Mouse (Mus musculus): ENCODE measurements around the gene Irf7. TPM values are rescaled to one million over a fixed set of nuclear protein-coding genes. Genes with fewer than 3 reads are reported as not detected.

Gene Irf7
- polyA plus RNA-seq, 1 experiment from 2014 or later, result 2.3 TPM

DNA sequence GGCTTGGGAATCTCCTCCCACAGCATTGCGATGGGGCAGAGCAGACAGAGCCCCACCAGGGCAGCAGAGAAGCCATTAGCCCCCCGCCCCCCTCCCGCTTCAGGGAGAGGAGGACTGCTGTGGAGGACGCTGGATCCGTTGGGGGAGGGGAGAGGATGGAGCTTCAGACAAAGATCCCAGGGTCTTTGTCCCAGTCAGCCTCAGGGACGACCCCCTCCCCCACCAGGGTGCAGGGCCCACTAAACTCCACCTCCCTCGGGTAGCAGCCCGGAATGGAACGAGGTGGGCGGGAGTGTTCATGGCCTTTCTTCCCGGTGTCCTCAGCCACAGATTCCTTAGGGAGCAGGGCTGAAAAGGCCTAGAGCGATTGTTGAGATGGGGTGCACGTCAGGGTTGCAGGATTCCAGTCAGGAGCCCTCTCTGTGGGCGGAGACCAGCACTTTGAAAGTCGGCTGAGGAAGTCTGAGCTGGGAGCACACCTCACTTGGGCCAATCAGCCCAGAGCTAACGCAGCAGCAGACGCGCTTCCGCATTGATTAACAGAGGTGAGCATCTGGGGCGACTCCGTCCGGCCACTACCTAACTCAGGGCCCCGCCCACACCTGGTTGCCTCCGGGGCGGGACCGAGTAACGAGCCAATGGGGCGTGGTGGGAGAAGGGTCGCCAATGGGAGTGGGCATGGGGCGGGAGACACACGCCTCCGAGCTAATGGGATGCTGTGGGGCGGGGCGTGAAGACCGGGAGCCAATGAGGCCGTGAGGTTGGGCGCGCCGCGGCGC is 51.0 kb downstream of the Irf7 start, which contains the start of gene Rassf7:
Rassf7 (plus strand) TSS at position 760 of the 779 bp plus-strand sequence.
- 1% methylated on average over 28 of the region's 41 CpGs for WGBS
- Histone ChIP-seq H3K36me3 (ENCODE audit: control insufficient read depth, insufficient read depth, low read length) (peaks cover 10% of the 10 kb centered on the region; the same call in 1 of the 2 replicates), H3K9ac (ENCODE audit: low read depth, low read length) (peak within 1 kb of the TSS; percentile 71), H3K4me3 (ENCODE audit: low read depth, low read length) (peak within 1 kb of the TSS; percentile 54), H3K27me3 (replicated peaks; ENCODE audit: control insufficient read depth, insufficient read depth, low read length) (no peaks in the 10 kb centered on the region), H3K27ac (replicated peaks; ENCODE audit: low read depth, low read length) (peak within 1 kb of the TSS; percentile 86), H3K4me2 (ENCODE audit: low read depth, low read length) (peak within 1 kb of the TSS; percentile 69), H3K9me3 (ENCODE audit: control insufficient read depth, low read length) (no peaks in the 10 kb centered on the region), H3K4me1 (ENCODE audit: control insufficient read depth, insufficient read depth, low read length) (peaks cover 3% of the 10 kb centered on the region; the same call in 1 of the 2 replicates)
- DNase-seq (ENCODE audit: low spot score) (peak; percentile 98), ATAC-seq (ENCODE audit: low read depth) (peak; percentile 96)

- H3K9ac ChIP-seq (ENCODE audit: low read depth, low read length), result no peak overlapping the region
Measured at GRCm38 (mm10) chr7:141214310-141214709, 52.0 kb downstream of the Irf7 start.

GRCm38 (mm10) chr7:141213605-141214235 is 52.6 kb downstream of the Irf7 start, which contains the start of gene Lmntd2:
Lmntd2 (minus strand) TSS chr7:141214080.
- Histone ChIP-seq H3K9ac (ENCODE audit: low read depth, low read length) (0 out of 2 replicates have a peak within 1 kb of the TSS, but pooled peaks have one; percentile 71), H3K4me3 (ENCODE audit: low read depth, low read length) (peak within 1 kb of the TSS; percentile 54), H3K9me3 (ENCODE audit: control insufficient read depth, low read length) (no peaks in the 10 kb centered on the region), H3K27ac (replicated peaks; ENCODE audit: low read depth, low read length) (peak within 1 kb of the TSS; percentile 86), H3K36me3 (ENCODE audit: control insufficient read depth, insufficient read depth, low read length) (0 out of 2 replicates have a peak, but pooled peaks cover 8% of the 10 kb centered on the region), H3K27me3 (replicated peaks; ENCODE audit: control insufficient read depth, insufficient read depth, low read length) (no peaks in the 10 kb centered on the region), H3K4me2 (ENCODE audit: low read depth, low read length) (peak within 1 kb of the TSS; percentile 69), H3K4me1 (ENCODE audit: control insufficient read depth, insufficient read depth, low read length) (peaks cover 2% of the 10 kb centered on the region; the same call in 1 of the 2 replicates)
- ATAC-seq (ENCODE audit: low read depth) (no peak), DNase-seq (ENCODE audit: low spot score) (no peak)
- 90% methylated on average over 11 of the region's 11 CpGs for WGBS

More at GRCm38 (mm10) chr7:141214310-141214709, 52.0 kb downstream of the Irf7 start:
- Histone ChIP-seq H3K4me2 (ENCODE audit: low read depth, low read length) (no peak overlapping the region), H3K27me3 (replicated peaks; ENCODE audit: control insufficient read depth, insufficient read depth, low read length) (no peaks in the 10 kb centered on the region), H3K27ac (replicated peaks; ENCODE audit: low read depth, low read length) (no peak overlapping the region), H3K9me3 (ENCODE audit: control insufficient read depth, low read length) (no peaks in the 10 kb centered on the region), H3K4me3 (ENCODE audit: low read depth, low read length) (no peak overlapping the region), H3K4me1 (ENCODE audit: control insufficient read depth, insufficient read depth, low read length) (peaks cover 2% of the 10 kb centered on the region; the same call in 1 of the 2 replicates), H3K36me3 (ENCODE audit: control insufficient read depth, insufficient read depth, low read length) (0 out of 2 replicates have a peak, but pooled peaks cover 10% of the 10 kb centered on the region)
- WGBS, result 59% methylated on average over 3 of the region's 3 CpGs
- no peak for ATAC-seq (ENCODE audit: low read depth)
- no peak for DNase-seq (ENCODE audit: low spot score)

GRCm38 (mm10) chr7:141213133-141213532 is 53.1 kb downstream of the Irf7 start:
- Histone ChIP-seq H3K9ac (ENCODE audit: low read depth, low read length) (no peak overlapping the region), H3K27me3 (replicated peaks; ENCODE audit: control insufficient read depth, insufficient read depth, low read length) (no peaks in the 10 kb centered on the region), H3K4me3 (ENCODE audit: low read depth, low read length) (no peak overlapping the region), H3K4me1 (ENCODE audit: control insufficient read depth, insufficient read depth, low read length) (peaks cover 2% of the 10 kb centered on the region; the same call in 1 of the 2 replicates), H3K27ac (replicated peaks; ENCODE audit: low read depth, low read length) (no peak overlapping the region), H3K9me3 (ENCODE audit: control insufficient read depth, low read length) (no peaks in the 10 kb centered on the region), H3K36me3 (ENCODE audit: control insufficient read depth, insufficient read depth, low read length) (0 out of 2 replicates have a peak, but pooled peaks cover 2% of the 10 kb centered on the region), H3K4me2 (ENCODE audit: low read depth, low read length) (no peak overlapping the region)
- DNase-seq (ENCODE audit: low spot score), result no peak
- 78% methylated on average over 3 of the region's 3 CpGs for WGBS
- no peak for ATAC-seq (ENCODE audit: low read depth)

MicroRNAs encoded within 50 kb of the gene (microRNA counts, 519-probe panel; counts per million panel counts)
- 3,102 counts per million, percentile 73 among the panel's probes with 10 or more counts for microRNA mmu-miR-210

Small RNA genes lying within 50 kb of the gene (microRNA-seq; reads per million reads assigned to microRNA genes)
- 589 reads per million, percentile 70 among the genes with 10 or more reads in this experiment for gene Mir210 (ENCODE audit: borderline number of aligned reads)

Other genes starting within 250 kb of the Irf7 start
- gene Ifitm6, start 248.6 kb downstream of the Irf7 start, polyA plus RNA-seq (2014; fragmentation: Nextera tagmentation; extraction: Ambion mirVana), result 1.6 and 2.1 TPM in 2 replicates
- not detected in 2 replicates for gene Gm17387, start 237.3 kb downstream of the Irf7 start, polyA plus RNA-seq (2014; fragmentation: Nextera tagmentation; extraction: Ambion mirVana)
- gene B4galnt4, start 205.4 kb downstream of the Irf7 start, polyA plus RNA-seq (2014; fragmentation: Nextera tagmentation; extraction: Ambion mirVana), result 6.6 and 10.3 TPM in 2 replicates
- 30.0 and 33.5 TPM in 2 replicates for gene Pkp3, start 188.3 kb downstream of the Irf7 start, polyA plus RNA-seq (2014; fragmentation: Nextera tagmentation; extraction: Ambion mirVana)
- 4.0 and 4.4 TPM in 2 replicates for gene Sigirr, start 165.9 kb downstream of the Irf7 start, polyA plus RNA-seq (2014; fragmentation: Nextera tagmentation; extraction: Ambion mirVana)
- gene Ano9, start 148.7 kb downstream of the Irf7 start, polyA plus RNA-seq (2014; fragmentation: Nextera tagmentation; extraction: Ambion mirVana), result 3.7 and 5.0 TPM in 2 replicates
- gene Ptdss2, start 144.1 kb downstream of the Irf7 start, polyA plus RNA-seq (2014; fragmentation: Nextera tagmentation; extraction: Ambion mirVana), result 64.5 and 74.8 TPM in 2 replicates
- 160 and 166 TPM in 2 replicates for gene Rnh1, start 93.6 kb downstream of the Irf7 start, polyA plus RNA-seq (2014; fragmentation: Nextera tagmentation; extraction: Ambion mirVana)
- gene Hras, start 72.5 kb downstream of the Irf7 start, polyA plus RNA-seq (2014; fragmentation: Nextera tagmentation; extraction: Ambion mirVana), result 122 and 142 TPM in 2 replicates
- gene Lrrc56, start 72.3 kb downstream of the Irf7 start, polyA plus RNA-seq (2014; fragmentation: Nextera tagmentation; extraction: Ambion mirVana), result 6.0 and 7.2 TPM in 2 replicates
- gene Lmntd2, start 52.4 kb downstream of the Irf7 start, polyA plus RNA-seq (2014; fragmentation: Nextera tagmentation; extraction: Ambion mirVana), result 1.3 and 1.5 TPM in 2 replicates
- gene Rassf7, start 50.6 kb downstream of the Irf7 start, polyA plus RNA-seq (2014; fragmentation: Nextera tagmentation; extraction: Ambion mirVana), result 26.7 and 30.2 TPM in 2 replicates
- gene Phrf1, start 37.7 kb downstream of the Irf7 start, polyA plus RNA-seq (2014; fragmentation: Nextera tagmentation; extraction: Ambion mirVana), result 59.8 and 62.7 TPM in 2 replicates
- gene Cdhr5, start 10.3 kb upstream of the Irf7 start, polyA plus RNA-seq (2014; fragmentation: Nextera tagmentation; extraction: Ambion mirVana), result 0.21 TPM in 1 of 2 replicates, not detected in the other
- 9.9 and 13.8 TPM in 2 replicates for gene Sct, start 12.7 kb upstream of the Irf7 start, polyA plus RNA-seq (2014; fragmentation: Nextera tagmentation; extraction: Ambion mirVana)
- 0.81 and 1.3 TPM in 2 replicates for gene Drd4, start 25.5 kb upstream of the Irf7 start, polyA plus RNA-seq (2014; fragmentation: Nextera tagmentation; extraction: Ambion mirVana)
- gene Deaf1, start 61.2 kb upstream of the Irf7 start, polyA plus RNA-seq (2014; fragmentation: Nextera tagmentation; extraction: Ambion mirVana), result 72.7 and 82.7 TPM in 2 replicates
- 21.1 and 27.7 TPM in 2 replicates for gene Tmem80, start 61.3 kb upstream of the Irf7 start, polyA plus RNA-seq (2014; fragmentation: Nextera tagmentation; extraction: Ambion mirVana)
- gene Eps8l2, start 72.4 kb upstream of the Irf7 start, polyA plus RNA-seq (2014; fragmentation: Nextera tagmentation; extraction: Ambion mirVana), result 12.0 and 13.6 TPM in 2 replicates
- gene Taldo1, start 125.7 kb upstream of the Irf7 start, polyA plus RNA-seq (2014; fragmentation: Nextera tagmentation; extraction: Ambion mirVana), result 248 and 250 TPM in 2 replicates
- gene Gatd1, start 147.7 kb upstream of the Irf7 start, polyA plus RNA-seq (2014; fragmentation: Nextera tagmentation; extraction: Ambion mirVana), result 37.1 and 51.1 TPM in 2 replicates
- gene Cend1, start 163.0 kb upstream of the Irf7 start, polyA plus RNA-seq (2014; fragmentation: Nextera tagmentation; extraction: Ambion mirVana), result 2.8 and 4.5 TPM in 2 replicates
- gene Slc25a22, start 171.4 kb upstream of the Irf7 start, polyA plus RNA-seq (2014; fragmentation: Nextera tagmentation; extraction: Ambion mirVana), result 29.1 and 30.7 TPM in 2 replicates
- gene Pidd1, start 177.5 kb upstream of the Irf7 start, polyA plus RNA-seq (2014; fragmentation: Nextera tagmentation; extraction: Ambion mirVana), result 7.1 and 7.4 TPM in 2 replicates
- 1,283 and 1,386 TPM in 2 replicates for gene Rplp2, start 180.9 kb upstream of the Irf7 start, polyA plus RNA-seq (2014; fragmentation: Nextera tagmentation; extraction: Ambion mirVana)
- gene Pnpla2, start 188.7 kb upstream of the Irf7 start, polyA plus RNA-seq (2014; fragmentation: Nextera tagmentation; extraction: Ambion mirVana), result 16.9 and 20.4 TPM in 2 replicates
- gene Cracr2b, start 194.6 kb upstream of the Irf7 start, polyA plus RNA-seq (2014; fragmentation: Nextera tagmentation; extraction: Ambion mirVana), result 6.6 and 10.3 TPM in 2 replicates
- gene Cd151, start 200.9 kb upstream of the Irf7 start, polyA plus RNA-seq (2014; fragmentation: Nextera tagmentation; extraction: Ambion mirVana), result 54.9 and 60.7 TPM in 2 replicates
- gene Polr2l, start 208.7 kb upstream of the Irf7 start, polyA plus RNA-seq (2014; fragmentation: Nextera tagmentation; extraction: Ambion mirVana), result 59.3 and 65.2 TPM in 2 replicates
- gene Tspan4, start 208.8 kb upstream of the Irf7 start, polyA plus RNA-seq (2014; fragmentation: Nextera tagmentation; extraction: Ambion mirVana), result 85.1 and 86.2 TPM in 2 replicates